Mouse (Mus musculus) lung, embryonic 14.5 days (tissue): ENCODE measurements around the gene Pgk1. TPM values are rescaled to one million over a fixed set of nuclear protein-coding genes. Genes with fewer than 3 reads are reported as not detected.

Experiments
- ATAC-seq: fragments of 200-750 bp; cut with Nextera tagmentation; 2 replicates; pipeline ENCODE4 v1.8.0; 2017; ENCODE audit warnings: mild to moderate bottlenecking, moderate TSS enrichment, moderate library complexity; ENCODE audit not compliant: insufficient read depth
- DNase-seq: peaks from one replicate; pipeline ENCODE4 v3.0.0-alpha.2; 2015
- H3K27ac ChIP-seq: fragments of 300-500 bp; sonication (generic); 2 replicates; pipeline ENCODE4 v1.5.1; 2014; ENCODE audit warnings: low read depth, mild to moderate bottlenecking, moderate library complexity
- H3K27me3 ChIP-seq: fragments of 300-500 bp; sonication (generic); 2 replicates; pipeline ENCODE4 v1.6.1; 2014; ENCODE audit warnings: low read length, control low read depth; ENCODE audit not compliant: insufficient read depth
- H3K36me3 ChIP-seq: fragments of 300-500 bp; sonication (generic); 2 replicates; pipeline ENCODE4 v1.6.1; 2014; ENCODE audit warnings: control low read depth; ENCODE audit not compliant: insufficient read depth
- H3K4me1 ChIP-seq: fragments of 300-500 bp; sonication (generic); 2 replicates; pipeline ENCODE4 v1.6.1; 2014; ENCODE audit warnings: antibody characterized with exemption, control low read depth; ENCODE audit not compliant: insufficient read depth
- H3K4me2 ChIP-seq: fragments of 300-500 bp; sonication (generic); 2 replicates; pipeline ENCODE4 v1.6.1; 2014; ENCODE audit warnings: mild to moderate bottlenecking
- H3K4me3 ChIP-seq: fragments of 300-500 bp; sonication (generic); 2 replicates; pipeline ENCODE4 v1.5.1; 2014; ENCODE audit warnings: low read depth, low read length
- H3K9ac ChIP-seq: fragments of 300-500 bp; sonication (generic); 2 replicates; pipeline ENCODE4 v1.6.1; 2014
- H3K9me3 ChIP-seq: fragments of 300-500 bp; sonication (generic); 2 replicates; pipeline ENCODE4 v1.6.1; 2016; ENCODE audit warnings: low read depth, low read length, control low read depth
- CTCF ChIP-seq: IDR thresholded peaks from 2 replicates; pipeline ENCODE4 v1.5.1; 2016; ENCODE audit warnings: antibody characterized with exemption, low read depth
- WGBS: fragments of 180-500 bp; shearing (Covaris S2); extraction: QIAGEN DNeasy Blood & Tissue Kit; methylation state at CpG from one replicate; pipeline ENCODE4 v1.1.7; 2014; 5-methylcytosine and 5-hydroxymethylcytosine counted together
- polyA plus RNA-seq: library from polyadenylated mRNA; unstranded; fragments of >200 nt; fragmentation: Nextera tagmentation; extraction: Ambion mirVana; gene quantifications from 2 replicates; pipeline ENCODE4 v1.2.1, GENCODE M21; 2014

The Pgk1 gene
- polyA plus RNA-seq, 1 experiment from 2014 or later = 302 TPM

GRCm38 (mm10) chrX:106163995-106164394 lies 22.9 kb upstream of the Pgk1 start:
- TF ChIP-seq CTCF = no peak
- ATAC-seq (no peak), DNase-seq (peak; percentile 2)
- Histone ChIP-seq H3K4me3 (no peak overlapping the region), H3K9me3 (no peaks in the 10 kb centered on the region), H3K36me3 (no peaks in the 10 kb centered on the region), H3K4me1 (no peaks in the 10 kb centered on the region), H3K27ac (no peak overlapping the region), H3K9ac (no peak overlapping the region), H3K27me3 (no peaks in the 10 kb centered on the region), H3K4me2 (no peak overlapping the region)
- WGBS = 29% methylated on average over 5 of the region's 5 CpGs

DNA sequence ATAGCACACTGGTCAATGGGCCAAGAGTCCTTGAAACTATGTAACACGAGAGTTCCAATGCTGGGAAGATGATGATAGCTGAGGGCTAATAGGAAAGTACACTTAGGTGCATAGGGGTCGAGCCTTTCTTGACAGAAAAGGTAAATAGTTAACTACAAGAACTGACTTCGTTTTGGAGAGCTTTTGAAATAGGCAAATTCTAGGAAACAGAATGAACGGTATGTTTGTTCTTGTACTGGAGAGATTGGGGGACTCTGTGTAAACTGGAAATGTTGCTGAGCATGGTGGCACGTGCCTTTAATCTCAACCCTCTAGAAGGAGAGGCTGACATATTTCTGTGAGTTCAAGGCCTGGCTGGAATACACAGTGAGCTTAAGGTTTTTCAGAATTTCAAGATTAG lies 22.3 kb upstream of the Pgk1 start:
- TF ChIP-seq CTCF = no peak
- WGBS = 47% methylated on average over 5 of the region's 5 CpGs
- no peaks in the 10 kb centered on the region for H3K27me3 ChIP-seq
- DNase-seq = no peak
- no peak overlapping the region for H3K27ac ChIP-seq
- no peaks in the 10 kb centered on the region for H3K9me3 ChIP-seq
- H3K36me3 ChIP-seq = no peaks in the 10 kb centered on the region
- no peak overlapping the region for H3K4me2 ChIP-seq
- no peaks in the 10 kb centered on the region for H3K4me1 ChIP-seq
- H3K4me3 ChIP-seq = no peak overlapping the region
- H3K9ac ChIP-seq = no peak overlapping the region
- ATAC-seq = no peak

DNA sequence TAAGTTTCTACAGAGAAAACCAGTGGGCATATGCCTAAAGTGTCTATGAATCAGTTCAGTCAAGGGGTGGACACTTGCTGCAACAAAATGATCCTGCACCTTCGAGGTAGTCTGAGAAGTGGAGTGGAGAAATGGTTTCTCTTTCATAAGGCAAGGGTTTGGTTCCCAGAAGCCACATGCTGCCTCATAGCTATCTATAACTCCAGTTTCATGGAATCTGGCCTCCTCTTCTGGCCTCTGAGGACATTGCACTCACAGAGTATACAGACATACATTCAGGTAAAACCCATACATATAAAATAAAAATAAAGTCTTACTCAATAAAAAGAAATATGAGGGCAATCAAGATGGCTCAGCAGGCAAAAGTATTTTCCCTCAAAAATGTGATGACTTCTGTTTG lies 21.8 kb upstream of the Pgk1 start:
- H3K4me2 ChIP-seq = no peak overlapping the region
- WGBS = 86% methylated on average over 1 of the region's 1 CpGs
- no peak overlapping the region for H3K27ac ChIP-seq
- no peak for TF ChIP-seq CTCF
- no peaks in the 10 kb centered on the region for H3K36me3 ChIP-seq
- no peaks in the 10 kb centered on the region for H3K9me3 ChIP-seq
- ATAC-seq (no peak), DNase-seq (no peak)
- H3K9ac ChIP-seq = no peak overlapping the region
- no peaks in the 10 kb centered on the region for H3K27me3 ChIP-seq
- H3K4me1 ChIP-seq = no peaks in the 10 kb centered on the region
- H3K4me3 ChIP-seq = no peak overlapping the region

DNA sequence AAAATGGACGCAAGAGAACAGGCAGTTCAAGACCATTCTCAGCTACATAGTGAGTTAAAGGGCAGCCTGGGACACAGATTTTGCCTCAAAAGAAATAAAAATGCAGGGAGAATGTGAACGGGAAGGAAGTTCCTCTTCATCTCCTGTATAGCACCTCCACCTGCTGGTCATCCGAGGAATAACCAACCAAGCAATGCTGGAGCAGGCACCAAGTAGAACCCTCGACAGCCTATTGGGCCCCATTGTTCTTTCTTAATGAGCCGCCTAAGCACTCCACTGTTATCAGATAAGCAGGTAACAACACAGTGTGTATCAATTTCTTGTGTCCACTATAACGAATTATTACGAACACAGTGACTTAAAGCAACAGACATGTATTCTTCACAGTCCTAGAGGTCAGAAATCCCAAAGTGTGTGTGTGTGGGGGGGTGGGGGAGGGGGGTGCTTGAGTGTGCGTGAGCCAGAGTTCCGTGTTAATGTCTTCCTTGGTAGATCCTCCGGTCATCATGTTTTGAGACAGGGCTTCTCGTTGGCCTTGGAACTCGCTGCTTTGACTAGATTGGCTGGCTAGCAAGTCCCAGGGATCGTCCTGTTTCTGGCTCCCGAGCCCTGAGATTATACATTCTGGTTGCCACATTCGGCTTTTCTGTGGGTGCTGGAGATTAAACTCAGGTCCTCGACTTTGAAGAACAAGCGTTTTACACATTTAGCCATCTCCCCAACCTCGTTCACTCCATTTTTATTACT lies 15.6 kb upstream of the Pgk1 start:
- Histone ChIP-seq H3K4me3 (peak overlapping the region; percentile 20; the same call in 1 of the 2 replicates), H3K9me3 (no peaks in the 10 kb centered on the region), H3K4me1 (no peaks in the 10 kb centered on the region), H3K36me3 (no peaks in the 10 kb centered on the region), H3K9ac (peak overlapping the region; percentile 16; the same call in 1 of the 2 replicates), H3K4me2 (peak overlapping the region; percentile 50), H3K27ac (no peak overlapping the region), H3K27me3 (no peaks in the 10 kb centered on the region)
- DNase-seq = peak; percentile 90
- 19% methylated on average over 18 of the region's 18 CpGs for WGBS
- ATAC-seq = peak; percentile 93
- peak; percentile 83 for TF ChIP-seq CTCF

DNA sequence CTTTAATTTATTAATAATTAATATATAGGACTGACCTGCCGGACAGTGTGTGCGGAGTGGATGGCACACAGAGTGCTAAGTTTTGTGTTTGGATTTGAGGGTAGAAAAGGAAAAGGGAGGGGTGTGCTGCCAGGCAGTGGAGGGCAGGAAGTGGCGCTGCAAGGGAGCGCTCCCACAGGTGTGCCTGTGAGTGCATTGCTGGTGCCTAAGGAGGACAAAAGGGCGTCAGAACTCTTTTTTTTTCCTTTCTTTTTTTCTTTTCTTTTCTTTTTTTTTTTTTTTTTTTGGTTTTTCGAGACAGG lies 15.1 kb upstream of the Pgk1 start:
- no peaks in the 10 kb centered on the region for H3K36me3 ChIP-seq
- no peak overlapping the region for H3K27ac ChIP-seq
- H3K4me3 ChIP-seq = no peak overlapping the region
- TF ChIP-seq CTCF = no peak
- H3K27me3 ChIP-seq = no peaks in the 10 kb centered on the region
- DNase-seq (no peak), ATAC-seq (peak; percentile 39; the same call in 1 of the 2 replicates)
- 51% methylated on average over 5 of the region's 6 CpGs for WGBS
- H3K4me1 ChIP-seq = no peaks in the 10 kb centered on the region
- peak overlapping the region; percentile 50 for H3K4me2 ChIP-seq
- no peaks in the 10 kb centered on the region for H3K9me3 ChIP-seq
- no peak overlapping the region for H3K9ac ChIP-seq

GRCm38 (mm10) chrX:106176331-106176730 lies 10.6 kb upstream of the Pgk1 start:
- H3K9me3 ChIP-seq = no peaks in the 10 kb centered on the region
- no peaks in the 10 kb centered on the region for H3K36me3 ChIP-seq
- H3K4me1 ChIP-seq = no peaks in the 10 kb centered on the region
- 61% methylated on average over 9 of the region's 9 CpGs for WGBS
- no peak overlapping the region for H3K4me2 ChIP-seq
- H3K9ac ChIP-seq = no peak overlapping the region
- no peaks in the 10 kb centered on the region for H3K27me3 ChIP-seq
- no peak overlapping the region for H3K4me3 ChIP-seq
- ATAC-seq (no peak), DNase-seq (no peak)
- no peak overlapping the region for H3K27ac ChIP-seq
- no peak for TF ChIP-seq CTCF

DNA sequence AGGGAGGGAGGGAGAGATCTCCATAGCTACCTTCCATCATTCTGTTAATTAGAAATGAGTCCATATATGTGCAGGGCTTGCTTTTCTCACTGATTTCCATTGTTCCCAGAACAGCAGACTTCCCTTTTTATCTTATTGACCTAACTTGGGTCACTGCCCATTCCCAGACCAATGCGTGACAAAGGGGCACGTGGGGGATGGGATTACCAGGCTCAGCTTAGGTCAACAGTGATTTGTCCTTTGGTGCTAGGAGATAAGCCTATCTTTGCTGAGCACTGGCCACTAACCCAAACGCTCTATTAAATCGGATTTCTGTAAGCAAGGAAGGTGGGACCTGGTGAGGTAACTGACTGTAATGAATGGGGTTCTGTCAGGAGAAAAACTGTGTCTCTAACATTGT lies 2.6 kb upstream of the Pgk1 start:
- 34% methylated on average over 4 of the region's 4 CpGs for WGBS
- no peak for TF ChIP-seq CTCF
- H3K4me1 ChIP-seq = no peaks in the 10 kb centered on the region; the same call in none of the 2 replicates
- ATAC-seq = no peak
- no peak overlapping the region for H3K4me3 ChIP-seq
- no peak overlapping the region for H3K4me2 ChIP-seq
- no peak overlapping the region for H3K9ac ChIP-seq
- no peaks in the 10 kb centered on the region for H3K9me3 ChIP-seq
- H3K36me3 ChIP-seq = no peaks in the 10 kb centered on the region
- no peak overlapping the region for H3K27ac ChIP-seq
- DNase-seq = no peak
- no peaks in the 10 kb centered on the region for H3K27me3 ChIP-seq
